Mouse (Mus musculus): Measurements from ENCODE around the gene Adarb1.

The Adarb1 gene

DNA sequence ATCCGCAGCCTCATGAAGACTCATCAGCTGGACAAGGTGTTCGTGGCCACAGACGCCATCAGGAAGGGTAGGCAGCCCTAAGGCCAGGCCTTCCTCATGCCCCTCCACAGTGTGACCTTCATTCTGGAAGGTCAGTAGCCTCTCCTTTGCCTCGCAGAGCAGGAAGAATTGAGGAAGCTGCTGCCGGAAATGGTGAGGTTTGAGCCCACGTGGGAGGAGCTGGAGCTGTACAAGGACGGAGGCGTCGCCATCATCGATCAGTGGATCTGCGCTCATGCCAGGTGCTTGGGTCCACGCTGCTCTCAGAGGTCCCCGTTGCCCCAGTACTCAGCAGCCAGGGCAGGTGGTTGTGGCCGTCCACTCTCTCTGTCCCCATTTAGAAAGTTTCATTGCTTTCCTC lies 151.0 kb downstream of the Adarb1 start:
- no peak for DNase-seq (ENCODE audit: low read depth, low spot score)

DNA sequence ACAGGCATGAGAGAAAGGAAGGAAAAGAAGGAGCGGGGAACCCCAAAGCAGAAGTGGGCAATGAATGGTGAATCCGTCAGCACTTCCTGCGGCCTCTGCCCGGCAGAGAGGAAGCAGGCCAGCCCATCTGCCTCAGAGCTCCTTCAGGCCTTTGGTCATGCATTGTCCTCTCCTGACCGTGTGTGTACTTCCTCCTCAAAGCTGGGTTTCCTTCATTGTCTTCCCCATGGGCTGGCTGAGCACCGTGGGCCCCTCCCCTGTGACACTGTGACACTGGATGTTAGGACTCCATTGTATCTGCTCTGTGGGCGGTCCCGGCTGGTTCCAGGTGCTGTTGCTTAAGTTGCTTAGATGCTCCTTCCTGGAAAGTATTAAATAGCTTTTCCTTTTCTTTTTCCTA lies 151.8 kb downstream of the Adarb1 start:
- no peak for DNase-seq (ENCODE audit: low read depth, low spot score)

DNA sequence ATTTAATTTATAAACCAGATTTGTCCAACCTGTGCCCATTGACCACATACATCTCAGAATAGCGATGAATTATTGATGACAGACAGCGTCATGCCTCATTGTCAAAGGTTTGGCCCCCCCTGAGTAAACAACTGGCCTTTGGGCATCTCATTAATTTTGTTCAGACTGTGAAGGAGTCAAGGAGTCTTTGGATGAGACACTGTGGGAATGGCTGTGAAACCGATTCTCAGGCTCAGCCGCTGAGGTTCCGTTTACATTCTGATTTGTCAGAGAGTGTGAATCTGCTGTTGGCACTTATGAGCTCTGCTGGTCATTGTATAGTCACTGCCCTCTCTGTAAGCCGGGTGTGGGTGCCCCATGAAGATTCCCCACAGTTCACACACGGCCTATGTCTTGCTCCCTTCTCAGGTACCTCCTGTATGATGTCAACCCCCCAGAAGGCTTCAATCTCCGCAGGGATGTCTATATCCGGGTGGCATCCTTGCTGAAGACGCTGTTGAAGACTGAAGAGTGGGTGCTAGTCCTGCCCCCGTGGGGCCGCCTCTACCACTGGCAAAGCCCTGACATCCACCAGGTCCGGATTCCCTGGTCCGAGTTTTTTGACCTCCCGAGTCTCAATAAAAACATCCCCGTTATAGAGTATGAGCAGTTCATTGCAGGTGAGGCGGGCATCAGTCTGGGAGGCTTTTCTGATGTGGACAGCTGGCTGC lies 157.7 kb downstream of the Adarb1 start:
- DNase-seq (ENCODE audit: low read depth, low spot score): no peak

DNA sequence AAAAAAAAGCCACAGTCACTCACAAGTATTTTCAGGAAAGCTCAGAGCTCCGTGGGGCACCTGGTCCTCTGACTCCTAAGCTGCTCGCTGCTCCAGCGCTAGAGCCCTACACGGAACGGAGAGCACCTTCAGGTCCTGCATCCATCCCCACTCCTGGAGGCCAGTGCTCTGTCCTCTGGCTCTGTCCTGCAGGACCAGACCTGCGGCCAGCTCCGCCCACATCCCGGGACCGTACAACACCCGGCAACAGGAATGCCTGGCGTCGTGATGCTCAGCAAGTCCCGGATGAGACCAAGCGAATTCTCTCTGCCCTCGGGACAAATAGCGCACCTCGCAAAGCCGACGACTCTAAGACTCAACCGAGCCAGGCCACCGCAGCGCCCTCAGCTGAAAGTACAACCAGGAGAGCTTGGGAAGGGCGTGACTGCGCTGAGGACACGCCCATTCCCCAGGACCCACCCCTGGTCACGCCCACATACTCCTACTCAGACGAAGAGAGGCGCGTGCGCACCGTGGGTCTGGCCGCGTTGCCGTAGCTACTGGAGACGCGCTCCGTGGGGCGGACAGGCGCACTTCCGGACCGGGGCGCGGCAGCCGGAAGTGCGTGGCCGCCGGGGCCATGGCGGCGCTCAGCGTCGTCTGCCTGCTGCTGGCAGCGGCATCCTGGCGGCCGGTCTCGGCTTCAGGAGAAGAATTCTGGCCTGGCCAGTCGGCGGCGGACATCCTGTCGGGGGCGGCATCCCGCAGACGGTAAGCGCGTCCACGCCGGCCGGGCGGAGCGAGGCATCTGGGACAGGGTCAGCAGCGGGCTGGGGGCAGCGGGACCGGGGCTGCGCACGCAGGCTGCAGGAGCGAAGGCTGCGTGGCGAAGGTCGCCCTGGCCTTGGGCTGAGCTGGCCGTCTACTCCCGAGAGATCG lies 159.1 kb downstream of the Adarb1 start, which contains the start of gene Pofut2:
TSS of gene Pofut2 (plus strand) at position 515 of the 918 bp plus-strand sequence.
- peak; percentile 93 for DNase-seq (ENCODE audit: low read depth, low spot score)

DNA sequence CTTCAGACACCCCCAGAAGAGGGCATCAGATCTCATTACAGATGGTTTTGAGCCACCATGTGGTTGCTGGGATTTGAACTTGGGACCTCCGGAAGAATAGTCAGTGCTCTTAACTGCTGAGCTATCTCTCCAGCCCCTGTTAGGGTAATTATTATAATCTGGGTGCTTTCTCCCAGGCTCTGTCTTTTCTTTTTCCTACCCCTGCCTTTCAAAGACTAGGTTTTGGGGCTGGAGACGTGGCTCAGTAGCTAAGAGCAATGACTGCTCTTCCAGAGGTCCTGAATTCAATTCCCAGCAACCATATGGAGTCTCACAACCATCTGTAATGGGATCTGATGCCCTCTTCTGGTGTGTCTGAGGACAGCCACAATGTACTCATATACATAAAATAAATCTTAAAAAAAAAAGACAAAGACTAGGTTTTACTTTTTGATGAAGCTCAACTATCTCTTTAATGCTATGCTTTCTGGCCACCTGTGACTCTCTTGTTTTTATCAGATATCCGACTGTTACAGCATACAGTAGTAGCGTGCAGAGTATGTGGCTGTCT lies 160.0 kb downstream of the Adarb1 start:
- no peak for DNase-seq (ENCODE audit: low read depth, low spot score)

GRCm38 (mm10) chr10:77255676-77256075 lies 162.4 kb downstream of the Adarb1 start:
- no peak for DNase-seq (ENCODE audit: low read depth, low spot score)

DNA sequence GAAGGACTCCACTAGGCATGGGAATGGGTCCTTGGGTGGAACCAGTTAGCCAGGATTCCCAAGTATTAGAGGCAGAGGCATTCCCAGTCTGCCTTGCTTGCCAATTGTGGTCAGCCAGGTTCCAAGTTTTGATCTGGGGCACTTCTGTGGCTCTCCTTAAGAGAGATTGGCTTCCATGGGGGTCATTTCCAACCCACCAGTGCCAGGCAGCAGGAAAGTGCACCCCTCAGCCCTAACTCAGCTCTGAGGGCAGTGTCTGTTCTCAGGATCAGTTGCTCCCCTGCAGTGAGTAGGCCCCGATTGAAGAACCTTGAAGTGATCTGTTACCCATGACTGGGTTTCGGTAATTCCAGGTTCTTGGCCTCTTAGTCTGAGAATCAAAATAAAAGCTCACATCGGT lies 162.8 kb downstream of the Adarb1 start:
- DNase-seq (ENCODE audit: low read depth, low spot score): no peak

DNA sequence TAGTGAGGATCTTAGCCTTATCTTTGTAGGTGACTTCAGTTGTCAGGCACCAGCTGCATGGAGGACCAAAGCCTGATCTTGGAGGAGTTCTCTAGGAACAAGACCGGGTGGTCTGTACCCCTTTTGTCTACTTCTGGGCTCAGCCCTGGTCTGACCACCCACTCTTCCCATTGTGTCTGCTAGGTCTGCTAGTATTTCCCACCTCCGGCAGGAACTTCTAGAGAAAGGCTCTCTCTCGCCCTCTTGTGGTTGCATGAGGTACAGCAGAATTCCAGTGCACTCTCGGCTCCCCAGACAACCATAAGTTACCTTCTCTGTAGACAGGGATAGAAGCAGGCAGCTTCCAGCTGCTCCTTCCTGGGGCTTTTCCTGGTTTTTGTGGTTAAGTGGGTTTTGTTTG lies 165.3 kb downstream of the Adarb1 start:
- DNase-seq (ENCODE audit: low read depth, low spot score): peak; percentile 37

DNA sequence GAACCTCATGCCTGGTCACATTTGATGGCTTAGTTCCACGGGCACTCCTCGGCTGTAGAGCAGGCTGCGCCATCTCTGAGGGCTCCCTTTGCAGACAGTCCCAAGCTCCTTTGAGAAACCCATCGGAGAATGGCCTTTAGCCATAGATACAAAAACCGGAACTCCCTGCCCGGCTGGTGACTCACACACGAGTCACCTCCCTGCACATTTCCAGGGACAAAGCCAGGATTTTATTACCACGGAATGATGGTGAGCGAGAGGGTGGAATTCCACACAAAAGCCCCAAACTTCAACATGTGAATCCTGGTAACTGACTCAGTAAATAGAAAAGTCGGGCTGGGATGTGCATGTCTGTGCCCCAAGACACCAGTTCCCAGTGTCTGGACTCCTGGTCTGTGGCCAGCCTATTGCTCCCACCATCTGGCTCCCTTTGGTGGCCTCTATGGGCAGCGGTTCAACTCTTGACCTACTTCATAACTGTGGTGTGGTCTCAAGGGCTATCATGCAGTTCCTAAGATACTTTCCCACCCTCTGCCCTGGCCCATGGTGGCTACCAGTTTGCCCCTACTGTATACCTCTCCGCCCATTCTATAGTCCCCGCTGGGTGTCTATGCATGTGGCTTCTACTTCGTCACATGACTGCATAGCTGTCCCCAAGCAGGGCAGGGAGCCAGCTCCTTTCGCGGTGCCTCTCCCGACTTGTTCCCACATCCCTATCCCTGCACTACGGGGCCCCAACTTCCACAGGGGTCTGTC lies 166.1 kb downstream of the Adarb1 start:
- DNase-seq (ENCODE audit: low read depth, low spot score): no peak

DNA sequence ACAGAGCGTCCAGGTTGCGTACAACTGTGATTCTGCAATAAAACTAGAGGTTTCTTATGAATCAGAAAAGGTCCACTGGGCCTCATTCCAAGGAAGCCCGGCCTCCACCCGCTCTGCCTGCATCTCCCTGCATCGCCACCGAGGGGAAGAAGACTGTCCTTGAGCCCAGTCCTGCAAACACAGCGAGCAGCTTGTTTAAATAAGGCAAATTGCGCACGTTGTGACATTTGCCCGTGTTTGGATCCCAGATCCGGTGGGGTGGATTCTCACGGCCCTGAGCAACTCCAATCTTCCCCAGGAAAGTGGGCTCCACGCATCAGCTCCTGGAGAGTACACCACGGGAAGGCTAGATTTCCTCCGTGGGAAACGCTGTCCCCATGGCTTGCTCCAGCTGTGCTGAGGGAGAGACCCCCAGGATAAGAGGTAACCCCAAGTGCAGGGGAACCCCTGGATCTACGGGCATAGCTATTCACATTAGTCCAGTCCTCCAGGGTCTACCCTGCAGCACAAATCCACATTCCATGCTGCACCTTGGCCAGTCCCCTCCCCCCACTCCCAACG lies 166.8 kb downstream of the Adarb1 start:
- DNase-seq (ENCODE audit: low read depth, low spot score): no peak

DNA sequence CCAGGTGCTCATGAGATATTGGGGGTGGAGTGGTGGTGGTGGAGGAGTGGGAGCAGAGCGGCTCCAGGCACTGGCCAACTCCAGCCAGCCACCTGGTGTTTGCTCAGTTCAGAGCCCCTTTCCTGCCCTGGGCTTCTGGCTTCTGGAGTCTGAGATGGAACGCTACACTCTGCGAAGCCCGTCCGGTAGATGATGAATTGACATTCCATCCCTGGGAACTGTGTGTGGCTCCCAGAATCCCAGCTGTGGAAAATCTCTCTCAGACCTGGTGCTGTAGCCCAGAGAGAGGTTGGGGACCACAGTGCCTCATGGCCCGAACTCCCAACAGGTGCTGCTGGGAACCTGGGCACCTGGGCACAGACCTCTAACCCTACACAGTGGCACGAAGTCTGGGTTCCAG lies 170.4 kb downstream of the Adarb1 start:
- DNase-seq (ENCODE audit: low read depth, low spot score): no peak

DNA sequence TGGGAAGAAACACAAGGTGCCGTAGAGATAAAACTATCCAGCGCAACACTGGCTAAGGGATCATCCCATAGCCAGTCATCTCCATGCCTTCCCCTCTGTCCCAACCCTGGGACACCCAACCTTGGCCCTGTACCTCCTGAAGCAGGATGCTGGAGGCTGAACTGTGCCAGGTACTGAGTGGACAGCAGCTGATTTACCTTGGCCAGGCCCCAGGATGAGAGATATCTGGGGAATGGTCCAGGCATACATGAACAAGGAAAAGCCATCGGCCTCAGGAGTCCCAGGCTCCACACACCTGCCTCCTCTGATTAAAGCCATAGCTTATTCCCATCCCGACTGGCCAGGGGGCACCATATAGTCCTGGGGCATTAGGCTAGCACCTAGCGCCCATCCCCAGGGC lies 171.0 kb downstream of the Adarb1 start:
- DNase-seq (ENCODE audit: low read depth, low spot score): no peak

DNA sequence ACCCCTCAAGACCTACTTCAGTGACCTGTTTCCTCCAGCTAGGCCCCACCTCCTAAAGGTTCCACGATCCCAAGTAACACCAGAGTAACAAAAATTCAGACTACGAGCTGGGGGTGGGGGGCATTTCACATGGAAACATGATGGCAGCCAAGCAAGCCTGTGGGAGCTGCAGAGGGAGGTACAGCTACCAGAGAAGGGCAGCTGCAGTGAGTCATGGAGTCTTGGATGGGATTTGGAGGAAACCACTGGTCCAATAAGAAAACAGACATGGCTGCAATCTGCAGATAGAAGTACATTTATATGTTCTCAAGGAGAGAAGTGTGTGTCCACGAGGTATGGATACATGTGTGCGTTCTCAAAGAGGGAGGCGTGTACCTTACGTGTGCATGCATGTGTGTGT lies 173.3 kb downstream of the Adarb1 start:
- DNase-seq (ENCODE audit: low read depth, low spot score): no peak

DNA sequence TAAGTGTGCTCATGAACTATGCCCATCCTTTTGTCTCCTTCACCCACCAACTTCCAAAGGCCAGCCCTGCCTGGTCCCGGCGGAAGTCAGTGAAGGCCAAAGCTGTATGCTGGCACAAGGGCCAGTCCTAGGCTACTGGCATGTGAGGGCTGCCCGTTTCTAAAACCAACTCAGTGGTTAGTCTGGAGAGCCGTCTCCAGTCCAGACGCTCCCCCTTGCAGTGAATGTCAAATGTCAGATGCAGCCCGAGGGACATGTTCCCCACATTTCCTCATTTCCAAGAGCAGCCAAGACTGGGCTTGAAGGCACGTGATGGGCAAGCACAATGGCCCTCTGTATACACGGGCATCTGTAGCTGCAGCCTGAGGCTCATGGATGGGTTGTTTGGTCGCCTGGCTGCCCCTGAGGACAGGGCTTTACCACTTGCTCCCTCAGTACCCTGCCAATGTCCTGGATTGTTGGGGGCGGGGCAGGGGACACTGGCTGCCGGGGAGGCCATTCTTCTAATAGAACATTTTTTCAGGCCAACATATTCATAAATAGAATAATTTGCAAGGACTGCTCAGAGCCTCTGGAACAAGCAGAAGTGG lies 174.4 kb downstream of the Adarb1 start:
- no peak for DNase-seq (ENCODE audit: low read depth, low spot score)

DNA sequence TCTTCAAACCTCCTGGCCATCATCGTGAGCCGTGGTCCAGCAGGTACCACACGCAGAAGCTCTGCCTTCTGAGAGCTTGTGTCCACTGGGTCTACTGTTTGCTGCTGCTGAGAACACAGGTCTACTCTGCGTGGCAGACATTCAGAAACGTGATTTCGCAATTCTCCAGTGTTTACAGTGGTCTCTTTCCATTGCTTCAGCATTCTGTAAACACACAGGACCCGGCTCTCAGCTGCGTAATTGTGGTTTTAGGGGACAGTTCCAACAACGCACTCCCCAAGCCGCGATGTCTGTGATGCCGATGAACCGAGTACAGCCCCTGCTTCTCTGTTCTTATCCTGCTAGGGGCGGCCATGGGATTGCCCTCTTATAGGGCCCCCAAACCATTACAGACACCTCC lies 175.2 kb downstream of the Adarb1 start:
- DNase-seq (ENCODE audit: low read depth, low spot score): no peak

DNA sequence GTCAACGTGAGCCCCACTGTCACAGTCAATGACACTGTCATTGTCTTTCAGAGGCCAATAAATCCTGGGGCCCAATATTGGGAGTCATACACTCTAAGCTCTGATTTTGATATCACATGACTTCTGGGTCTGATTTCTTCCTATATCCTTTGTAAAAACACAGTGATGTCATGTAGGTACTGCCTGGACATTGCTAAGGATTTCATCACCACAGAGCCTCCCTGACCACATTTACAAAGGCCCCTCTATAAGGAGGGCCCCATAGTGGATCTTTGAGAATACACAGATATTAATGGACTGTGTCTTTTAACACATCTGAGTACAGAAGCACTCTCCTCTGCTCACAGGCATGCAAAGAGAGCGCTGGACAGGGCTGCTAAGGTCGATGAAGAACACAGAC lies 175.7 kb downstream of the Adarb1 start:
- DNase-seq (ENCODE audit: low read depth, low spot score): no peak

- DNase-seq (ENCODE audit: low read depth, low spot score): no peak
Measured at GRCm38 (mm10) chr10:77240764-77241163, 177.3 kb downstream of the Adarb1 start.
